Mouse (Mus musculus) thymus, postnatal 0 days (tissue): ENCODE data around the gene Cntn4. TPM values are rescaled to one million over a fixed set of nuclear protein-coding genes. Genes with fewer than 3 reads are reported as not detected.
"Not testable (repeated sequence)": the region's sequence is repeated elsewhere in the genome, so short reads cannot be mapped to it uniquely, and the experiment has no call there.

Experiments
- DNase-seq: peaks from one replicate; pipeline ENCODE4 v3.0.0-alpha.2; 2015; ENCODE audit warnings: low spot score
- polyA plus RNA-seq: library from polyadenylated mRNA; unstranded; fragments of >200 nt; fragmentation: Nextera tagmentation; extraction: Ambion mirVana; gene quantifications from 2 replicates; pipeline ENCODE4 v1.2.1, GENCODE M21; 2015

Cntn4 gene
- polyA plus RNA-seq, 1 experiment from 2014 or later = 0.16 TPM

DNA sequence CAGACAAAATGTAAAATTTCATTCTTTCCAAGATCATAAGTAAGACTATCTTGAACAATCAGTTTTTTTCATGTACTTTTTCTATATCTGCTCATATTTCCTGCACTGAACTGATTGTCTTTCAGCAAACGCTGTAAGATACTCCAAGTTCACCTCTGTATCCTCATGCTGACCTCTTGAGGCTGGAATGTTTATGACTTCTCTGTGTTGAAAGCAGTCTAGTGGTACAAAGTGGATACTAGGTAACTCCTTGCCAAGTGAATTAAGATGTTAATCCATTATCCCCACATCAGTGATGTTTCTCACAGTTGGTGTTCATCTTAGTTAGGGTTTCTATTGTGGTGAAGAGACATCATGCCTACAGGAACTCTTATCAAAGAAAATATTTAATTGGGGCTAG lies 651.5 kb downstream of the Cntn4 start:
- no peak for DNase-seq

DNA sequence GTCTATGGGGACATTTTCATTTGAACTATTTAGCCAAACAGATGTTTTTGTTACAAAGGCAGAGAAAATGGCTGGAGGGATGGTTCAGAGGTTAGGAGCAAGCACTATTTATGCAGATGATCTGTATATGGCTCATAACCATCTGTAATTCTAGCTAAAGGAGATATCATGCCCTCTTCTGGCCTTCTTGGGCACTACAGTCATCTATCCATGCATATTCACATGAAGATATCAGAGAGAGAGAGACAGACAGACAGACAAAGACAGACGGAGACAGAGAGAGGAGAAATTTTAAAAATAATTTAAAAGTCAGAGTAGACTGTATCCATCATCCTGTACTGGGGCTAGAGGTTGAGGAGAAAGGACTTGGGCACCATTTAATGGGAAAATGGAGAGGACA lies 652.2 kb downstream of the Cntn4 start:
- no peak for DNase-seq

GRCm38 (mm10) chr6:106332466-106332865 lies 655.0 kb downstream of the Cntn4 start:
- DNase-seq = no peak

DNA sequence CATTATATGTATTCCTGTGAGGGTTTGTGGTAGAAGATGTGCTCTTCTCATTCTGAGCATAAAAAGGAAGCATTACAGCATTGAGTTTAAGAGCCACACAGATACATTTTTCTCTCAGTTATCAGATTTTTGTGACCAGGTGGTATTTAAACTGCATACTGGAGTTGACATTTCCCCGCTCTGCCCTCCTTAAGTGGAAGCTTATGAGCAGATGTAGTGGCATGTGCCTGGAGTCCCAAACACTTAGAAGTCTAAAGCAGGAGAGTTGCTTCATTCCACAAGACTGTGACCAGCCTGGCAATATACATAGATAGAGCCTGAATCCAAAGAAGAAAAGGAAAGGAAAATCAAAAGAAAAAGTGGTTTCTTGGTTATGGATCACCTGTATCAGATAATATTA lies 655.5 kb downstream of the Cntn4 start:
- DNase-seq = no peak

GRCm38 (mm10) chr6:106335066-106335465 lies 657.6 kb downstream of the Cntn4 start:
- DNase-seq = no peak

- no peak for DNase-seq
Observed at GRCm38 (mm10) chr6:106336805-106337204, 659.3 kb downstream of the Cntn4 start.

DNA sequence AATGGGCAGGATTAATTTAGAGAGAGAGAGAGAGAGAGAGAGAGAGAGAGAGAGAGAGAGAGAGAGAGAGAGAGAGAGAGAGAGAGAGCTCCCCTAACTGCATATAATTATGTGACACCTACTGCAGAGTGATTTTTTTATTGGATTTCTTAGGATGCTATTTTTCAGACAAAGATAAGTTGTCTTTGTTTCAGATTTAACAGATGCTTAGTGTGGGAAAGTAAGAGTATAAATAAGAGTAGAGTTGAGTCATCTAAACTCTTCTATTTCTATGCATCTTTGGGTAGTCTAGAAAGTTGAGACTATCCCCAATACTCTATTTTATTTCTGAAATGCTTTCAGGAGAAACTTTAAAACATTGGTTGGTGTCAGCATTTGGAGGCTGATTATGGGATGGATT lies 660.4 kb downstream of the Cntn4 start:
- DNase-seq = no peak

DNA sequence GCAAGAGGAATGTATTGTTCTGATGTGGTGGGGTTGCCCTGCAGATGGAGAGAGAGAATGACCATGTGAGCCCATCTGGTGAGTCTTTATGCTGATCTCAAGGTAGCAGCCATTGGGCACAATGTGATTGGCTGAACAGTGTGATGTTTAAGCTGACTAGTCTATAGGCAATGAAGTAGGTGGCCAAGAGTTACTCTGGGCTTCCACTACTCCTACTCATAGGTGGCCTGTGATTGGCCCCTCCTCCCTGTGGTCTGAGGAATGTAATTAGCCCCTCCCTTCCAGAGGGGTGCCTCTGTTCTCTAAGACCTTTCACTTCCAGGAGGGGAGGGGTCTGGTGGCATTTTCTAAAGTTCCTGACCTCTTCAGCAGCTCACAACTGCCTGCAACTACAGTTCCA lies 663.7 kb downstream of the Cntn4 start:
- DNase-seq = no peak

DNA sequence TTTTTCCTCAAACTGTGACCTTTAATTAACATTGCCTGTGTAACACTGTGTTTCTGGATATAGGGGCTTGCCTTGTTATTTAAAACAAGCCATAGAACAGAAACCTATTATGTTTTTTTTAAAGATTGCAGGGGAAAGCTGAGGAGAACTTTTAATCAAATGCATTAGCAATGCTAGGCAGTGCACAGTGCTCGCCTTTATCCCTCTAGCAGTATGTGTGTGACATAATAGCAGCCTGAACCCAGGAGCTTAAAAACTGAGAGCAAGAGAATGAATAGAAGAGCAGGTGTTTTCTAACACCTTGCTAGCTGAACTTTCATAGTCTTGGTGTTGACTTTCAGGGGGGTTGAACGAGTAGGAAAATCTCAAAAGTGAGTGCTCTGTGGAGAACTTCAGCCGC lies 672.6 kb downstream of the Cntn4 start:
- no peak for DNase-seq

DNA sequence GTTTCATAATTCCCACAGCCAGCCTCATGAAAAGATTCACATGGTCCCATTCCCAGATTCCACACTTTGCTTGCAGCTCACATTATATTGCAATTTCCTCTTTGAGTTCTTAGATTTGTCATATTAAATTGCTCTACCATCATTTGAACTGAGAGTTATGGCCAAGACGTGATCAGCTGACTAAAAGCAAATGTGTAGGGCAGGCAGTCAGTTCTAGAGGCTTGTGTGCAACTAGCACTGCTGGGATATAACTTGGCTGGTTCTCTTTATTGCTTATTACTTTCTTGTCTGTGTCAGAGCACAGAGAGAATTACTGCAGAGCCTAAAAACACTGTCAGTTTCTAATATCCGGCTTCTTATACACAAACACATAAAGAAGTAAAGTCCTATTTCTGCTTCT lies 673.9 kb downstream of the Cntn4 start:
- DNase-seq = no peak

GRCm38 (mm10) chr6:106358801-106359200 lies 681.3 kb downstream of the Cntn4 start:
- DNase-seq = not testable (repeated sequence)

GRCm38 (mm10) chr6:106381288-106382025 lies 704.0 kb downstream of the Cntn4 start:
- no peak for DNase-seq

DNA sequence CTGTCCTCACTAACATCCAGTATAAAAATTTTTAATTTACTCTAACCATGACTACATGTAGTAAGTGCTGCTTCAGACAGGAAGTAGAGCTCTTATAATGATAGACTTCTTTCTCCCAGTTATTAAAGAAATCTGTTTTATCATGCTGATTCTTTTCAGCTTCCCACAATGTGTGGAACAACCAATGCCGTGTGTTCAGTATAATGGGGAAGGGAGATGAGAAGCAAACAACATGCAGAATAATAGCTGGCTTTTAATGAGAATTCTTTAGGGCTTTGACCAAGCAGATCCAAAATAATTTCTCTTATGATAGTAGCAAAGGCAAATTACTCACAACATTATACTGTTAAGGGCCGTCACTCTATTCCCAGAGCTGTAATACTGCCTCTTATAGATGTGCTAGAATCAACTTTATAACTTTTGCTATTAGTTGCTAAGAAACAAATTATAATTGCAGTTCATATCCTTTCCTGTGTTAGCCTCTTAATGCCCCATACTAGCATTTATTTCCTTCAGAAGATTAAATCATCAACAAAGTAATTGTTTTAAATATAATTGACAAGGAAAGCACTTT lies 710.5 kb downstream of the Cntn4 start:
- DNase-seq = no peak

GRCm38 (mm10) chr6:106408014-106408413 lies 730.6 kb downstream of the Cntn4 start:
- DNase-seq = no peak

DNA sequence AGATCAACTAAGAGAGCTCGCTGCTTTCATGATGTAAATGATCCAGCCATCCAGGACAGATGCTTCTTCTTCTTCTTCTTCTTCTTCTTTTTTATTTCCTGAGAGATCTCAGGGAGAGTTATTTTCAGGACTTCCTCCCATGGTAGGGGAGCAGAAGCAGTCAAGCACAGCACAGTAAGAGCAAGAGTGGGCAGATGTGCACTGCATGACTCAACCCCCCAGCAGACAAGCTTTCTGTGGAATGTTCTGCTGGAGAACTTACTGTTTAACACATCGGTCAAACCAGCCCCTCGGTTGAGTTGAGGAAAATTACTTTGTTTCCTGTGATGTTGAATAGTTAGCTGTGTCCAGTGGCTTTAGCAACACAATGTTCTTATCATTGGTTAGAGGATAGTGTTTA lies 731.2 kb downstream of the Cntn4 start:
- DNase-seq = no peak

- no peak for DNase-seq
Observed at GRCm38 (mm10) chr6:106422947-106423346, 745.5 kb downstream of the Cntn4 start.

GRCm38 (mm10) chr6:106423471-106423870 lies 746.0 kb downstream of the Cntn4 start:
- DNase-seq = no peak

GRCm38 (mm10) chr6:106426615-106427014 lies 749.2 kb downstream of the Cntn4 start:
- no peak for DNase-seq

DNA sequence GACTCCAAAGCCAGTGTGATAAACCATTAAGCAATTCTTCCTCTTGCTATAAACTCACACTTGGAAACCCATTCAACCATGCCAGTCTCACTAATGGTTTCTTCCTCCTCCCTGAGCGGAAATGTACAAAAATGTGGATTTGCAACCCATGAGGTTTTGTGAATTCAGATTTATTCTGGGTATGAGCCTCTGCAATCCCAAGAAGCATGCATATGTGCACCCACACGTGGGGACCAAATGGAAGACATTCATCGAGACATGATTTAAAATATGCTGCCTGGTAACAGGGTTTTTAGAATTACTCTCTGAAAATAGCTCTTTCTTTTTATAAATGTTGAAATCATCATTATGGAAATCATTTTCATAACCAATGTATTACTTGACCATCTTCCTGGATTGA lies 754.0 kb downstream of the Cntn4 start:
- no peak for DNase-seq

DNA sequence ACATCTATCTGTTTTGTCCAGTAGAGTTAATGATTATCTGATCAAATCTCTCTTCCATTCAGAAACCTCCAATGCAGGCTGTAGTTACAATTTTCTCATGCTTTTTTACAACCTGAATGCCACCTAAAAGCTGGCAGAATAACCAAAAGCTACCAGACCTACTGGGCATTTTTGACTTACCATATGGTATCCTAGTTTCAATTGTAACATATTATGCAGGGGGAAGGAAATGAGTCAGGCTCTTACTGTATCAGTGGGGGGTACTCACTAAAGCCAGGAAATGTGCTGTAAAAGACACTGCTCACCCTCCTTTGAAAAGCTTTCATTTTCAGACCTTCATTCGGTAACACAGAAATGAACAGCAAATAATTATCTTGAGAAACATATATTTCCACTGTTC lies 763.3 kb downstream of the Cntn4 start:
- DNase-seq = no peak

DNA sequence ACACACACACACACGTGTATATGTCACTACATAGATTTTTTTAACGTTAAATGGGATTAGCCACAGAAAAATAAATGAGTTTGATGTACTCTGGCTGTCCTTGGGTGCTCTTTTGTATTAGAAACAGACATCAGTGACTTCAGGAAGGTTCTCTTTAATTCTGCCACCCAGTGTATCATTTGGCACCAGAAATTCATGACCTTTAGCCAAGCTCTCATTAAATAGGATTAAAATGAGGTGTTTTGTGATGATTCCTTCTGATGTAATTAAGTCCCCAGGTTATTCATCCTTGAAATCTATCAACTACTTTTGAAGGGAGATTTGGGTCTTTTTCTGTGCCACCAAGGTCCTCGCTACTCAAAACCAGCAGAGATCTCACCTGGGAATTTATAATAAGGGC lies 763.8 kb downstream of the Cntn4 start:
- DNase-seq = no peak

DNA sequence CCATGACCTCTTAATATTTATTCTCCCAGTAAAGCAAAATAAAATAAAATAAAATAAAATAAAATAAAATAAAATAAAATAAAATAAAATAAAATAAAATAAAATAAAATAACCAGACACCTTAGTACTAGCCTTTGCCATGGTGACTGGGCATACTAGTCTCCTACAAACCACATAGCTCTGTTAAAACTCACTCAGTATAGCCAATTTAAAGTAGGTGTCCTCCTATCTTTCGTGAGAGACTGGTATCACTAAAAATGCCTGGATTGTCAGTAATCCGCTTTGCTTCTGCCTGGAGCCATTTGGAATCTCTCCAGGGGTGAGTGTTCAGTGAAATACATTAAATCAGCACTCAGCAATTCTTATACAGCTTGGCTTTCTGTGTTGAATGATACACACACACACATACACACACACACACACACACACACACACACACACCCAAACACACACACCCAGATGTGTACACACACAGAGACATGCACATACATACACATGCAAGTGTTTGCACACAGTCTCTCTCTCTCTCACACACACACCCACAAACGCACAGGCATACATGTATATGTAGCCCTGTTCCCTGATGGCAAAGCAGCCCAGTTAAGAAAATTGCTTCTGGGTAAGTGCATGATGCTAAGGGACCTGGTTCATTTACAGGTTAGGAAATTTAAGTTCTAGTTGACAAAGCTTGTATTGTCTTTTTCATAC lies 776.8 kb downstream of the Cntn4 start:
- DNase-seq = no peak

DNA sequence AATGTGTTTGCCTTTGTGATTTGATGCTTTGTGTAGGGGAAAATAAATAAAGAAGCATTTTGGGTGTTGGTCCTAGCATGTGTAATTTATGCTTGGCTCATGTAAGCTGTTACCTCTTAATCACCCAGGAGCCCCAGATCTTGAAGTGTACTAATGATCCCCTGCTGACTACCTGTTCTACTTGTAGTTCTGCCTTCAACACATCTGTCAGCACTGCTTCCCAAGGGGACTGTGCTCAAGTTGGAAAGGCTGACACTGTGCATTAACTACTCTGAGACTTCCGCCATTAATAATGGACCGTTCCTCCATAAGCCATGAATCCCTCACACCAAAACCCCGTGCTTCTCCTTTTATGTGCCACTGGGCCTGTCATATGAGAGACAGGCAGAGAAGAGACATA lies 778.2 kb downstream of the Cntn4 start:
- DNase-seq = no peak
